17 mouse cellular contexts compared by ENCODE assay signal in the genomic region with DNA sequence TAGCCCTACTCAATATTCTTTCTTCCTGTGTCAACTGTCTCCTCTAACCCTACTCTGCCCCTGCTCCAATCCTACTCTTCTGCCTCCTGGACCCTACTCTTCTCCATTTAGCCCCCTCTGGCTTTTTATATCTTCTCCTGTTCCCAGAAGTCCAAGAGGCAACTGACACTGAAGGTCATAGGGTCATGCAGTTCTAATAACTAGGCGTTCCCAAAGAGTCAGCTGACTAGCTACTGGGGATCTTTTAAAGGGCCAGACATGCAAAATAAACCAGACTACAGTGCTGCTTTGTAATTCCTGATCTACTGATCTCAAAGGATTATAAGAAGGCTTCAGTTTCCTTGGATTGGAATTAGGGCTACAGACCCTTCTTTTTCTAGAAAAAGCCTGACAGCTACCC.
DNase-seq lines count a peak whose midpoint lies in the region; ATAC-seq and TF ChIP-seq lines count a peak whose summit lies in the region.
"Had no signal": no experiment of that assay in that cellular context is flagged by ENCODE, and none has a peak within 500 bp of the region (broad histone marks: within the 10 kb centered on the region; RNA-seq: fewer than 3 reads in every experiment).

No protein-coding gene starts in this region.

- H3K9ac ChIP-seq in heart, embryonic 13.5 days, result no peak overlapping the region
- H3K9ac ChIP-seq in heart, embryonic 11.5 days (ENCODE audit: low read depth, low read length), result no peak overlapping the region
- no peak overlapping the region for H3K9ac ChIP-seq in liver, adult 2 months (ENCODE audit: low read depth, low read length)
- no peak overlapping the region for H3K9ac ChIP-seq in liver, embryonic 11.5 days (ENCODE audit: low read depth, low read length)
- no peak overlapping the region for H3K9ac ChIP-seq in forebrain, postnatal 0 days
- H3K9ac ChIP-seq: forebrain, embryonic 13.5 days; stomach, embryonic 15.5 days had no signal

- ATAC-seq in heart, embryonic 13.5 days (ENCODE audit: extremely low read depth, insufficient number of reproducible peaks, low FRiP score, low TSS enrichment), result no peak
- ATAC-seq in heart, embryonic 11.5 days (replicated peaks; ENCODE audit: insufficient number of reproducible peaks, low FRiP score, low TSS enrichment), result no peak
- 0 out of 2 replicates have a peak, but pooled peaks have one; percentile 18 for ATAC-seq in liver, embryonic 11.5 days (replicated peaks; ENCODE audit: low FRiP score)
- ATAC-seq in forebrain, postnatal 0 days, result no peak
- ATAC-seq: forebrain, embryonic 13.5 days; hindbrain, embryonic 16.5 days; midbrain, embryonic 16.5 days had no signal

- TF ChIP-seq POLR2A in liver, adult 2 months (IDR thresholded peaks at IDR 0.05; ENCODE audit: extremely low read depth, insufficient read depth, low read length), result no peak
- no peak for TF ChIP-seq POLR2A in small intestine, adult 2 months (IDR thresholded peaks at IDR 0.05; ENCODE audit: low read depth, low read length)

- no peaks in the 10 kb centered on the region for H3K36me3 ChIP-seq in heart, embryonic 13.5 days
- no peaks in the 10 kb centered on the region for H3K36me3 ChIP-seq in heart, embryonic 11.5 days (ENCODE audit: control insufficient read depth, insufficient read depth, low read length)
- no peaks in the 10 kb centered on the region for H3K36me3 ChIP-seq in liver, adult 2 months (ENCODE audit: control insufficient read depth, insufficient read depth, low read length)
- H3K36me3 ChIP-seq in liver, embryonic 11.5 days (ENCODE audit: control insufficient read depth, insufficient read depth, low read length), result no peaks in the 10 kb centered on the region
- H3K36me3 ChIP-seq in small intestine, adult 2 months (ENCODE audit: control insufficient read depth, insufficient read depth, low read length), result no peaks in the 10 kb centered on the region
- H3K36me3 ChIP-seq in forebrain, postnatal 0 days (ENCODE audit: insufficient read depth), result no peaks in the 10 kb centered on the region
- H3K36me3 ChIP-seq: embryonic facial prominence, embryonic 10.5 days; stomach, embryonic 15.5 days had no signal

- peak overlapping the region; percentile 79 for H3K27ac ChIP-seq in heart, embryonic 13.5 days (replicated peaks)
- no peak overlapping the region for H3K27ac ChIP-seq in heart, embryonic 11.5 days (ENCODE audit: low read depth, low read length)
- H3K27ac ChIP-seq in liver, adult 2 months (replicated peaks; ENCODE audit: insufficient read depth, low read depth, low read length), result peak overlapping the region; percentile 88
- H3K27ac ChIP-seq in liver, embryonic 11.5 days (ENCODE audit: low read depth, low read length), result no peak overlapping the region; the same call in 1 of the 2 replicates
- peak overlapping the region; percentile 59 for H3K27ac ChIP-seq in small intestine, adult 2 months (ENCODE audit: insufficient read depth, low read depth, low read length)
- no peak overlapping the region for H3K27ac ChIP-seq in forebrain, postnatal 0 days (ENCODE audit: low read depth, low read length)
- H3K27ac ChIP-seq: embryonic facial prominence, embryonic 10.5 days; forebrain, embryonic 13.5 days; layer of hippocampus, adult 2 months; stomach, embryonic 15.5 days had no signal

- DNase-seq in liver, adult 2 months (ENCODE audit: extremely low read depth, low read depth, low spot score), result peak; percentile 81
- DNase-seq in liver, result no peak
- no peak for DNase-seq in liver, embryonic 11.5 days (ENCODE audit: low spot score)
- no peak for DNase-seq in forebrain, postnatal 0 days
- DNase-seq: adrenal gland, postnatal 25 days; cerebellum, adult 2 months; spleen, adult 18-20 months had no signal

- H3K9me3 ChIP-seq in heart, embryonic 13.5 days, result no peaks in the 10 kb centered on the region
- no peaks in the 10 kb centered on the region for H3K9me3 ChIP-seq in heart, embryonic 11.5 days (replicated peaks; ENCODE audit: control insufficient read depth, low read length)
- no peaks in the 10 kb centered on the region for H3K9me3 ChIP-seq in liver, embryonic 11.5 days (ENCODE audit: control insufficient read depth, low read length)
- H3K9me3 ChIP-seq in forebrain, postnatal 0 days (ENCODE audit: low read length), result no peaks in the 10 kb centered on the region
- H3K9me3 ChIP-seq: embryonic facial prominence, embryonic 10.5 days; forebrain, embryonic 13.5 days; stomach, embryonic 15.5 days had no signal

- 9% methylated on average over 1 of the region's 1 CpGs for WGBS in heart, embryonic 13.5 days
- WGBS in heart, embryonic 11.5 days (ENCODE audit: insufficient replicate concordance), result 27% methylated on average over 1 of the region's 1 CpGs
- 8% methylated on average over 1 of the region's 1 CpGs for WGBS in liver, adult 2 months
- WGBS in liver, embryonic 11.5 days, result 38% methylated on average over 1 of the region's 1 CpGs
- WGBS in small intestine, adult 2 months, result 24% methylated on average over 1 of the region's 1 CpGs
- WGBS in forebrain, postnatal 0 days, result 56% methylated on average over 1 of the region's 1 CpGs

- H3K4me2 ChIP-seq in heart, embryonic 13.5 days, result no peak overlapping the region
- no peak overlapping the region for H3K4me2 ChIP-seq in heart, embryonic 11.5 days
- H3K4me2 ChIP-seq in liver, embryonic 11.5 days, result no peak overlapping the region
- H3K4me2 ChIP-seq in forebrain, postnatal 0 days (ENCODE audit: low read depth), result no peak overlapping the region
- H3K4me2 ChIP-seq: forebrain, embryonic 13.5 days; stomach, embryonic 15.5 days had no signal

- H3K79me2 ChIP-seq in liver, adult 2 months (ENCODE audit: control insufficient read depth, insufficient read depth, low read length), result no peaks in the 10 kb centered on the region

- H3K4me3 ChIP-seq in heart, embryonic 13.5 days, result no peak overlapping the region
- no peak overlapping the region for H3K4me3 ChIP-seq in heart, embryonic 11.5 days (ENCODE audit: low read depth, low read length)
- H3K4me3 ChIP-seq in liver, adult 2 months (ENCODE audit: insufficient read depth, low read depth, low read length), result no peak overlapping the region
- no peak overlapping the region for H3K4me3 ChIP-seq in liver, embryonic 11.5 days (ENCODE audit: low read depth, low read length)
- H3K4me3 ChIP-seq in small intestine, adult 2 months (ENCODE audit: low read depth, low read length), result no peak overlapping the region
- H3K4me3 ChIP-seq in forebrain, postnatal 0 days (ENCODE audit: low read depth, low read length), result no peak overlapping the region
- H3K4me3 ChIP-seq: embryonic facial prominence, embryonic 10.5 days; forebrain, embryonic 13.5 days; layer of hippocampus, adult 2 months; megakaryocyte, embryonic 14.5 days; stomach, embryonic 15.5 days had no signal

- H3K27me3 ChIP-seq in heart, embryonic 13.5 days (replicated peaks), result no peaks in the 10 kb centered on the region
- H3K27me3 ChIP-seq in heart, embryonic 11.5 days (ENCODE audit: control insufficient read depth, insufficient read depth, low read length), result no peaks in the 10 kb centered on the region
- no peaks in the 10 kb centered on the region for H3K27me3 ChIP-seq in liver, adult 2 months (ENCODE audit: control insufficient read depth, insufficient read depth, low read length)
- no peaks in the 10 kb centered on the region for H3K27me3 ChIP-seq in liver, embryonic 11.5 days (replicated peaks; ENCODE audit: control insufficient read depth, insufficient read depth, low read length)
- H3K27me3 ChIP-seq in small intestine, adult 2 months (ENCODE audit: control insufficient read depth, insufficient read depth, low read length), result no peaks in the 10 kb centered on the region
- no peaks in the 10 kb centered on the region for H3K27me3 ChIP-seq in forebrain, postnatal 0 days (ENCODE audit: insufficient read depth, low read length)
- H3K27me3 ChIP-seq: forebrain, embryonic 13.5 days; megakaryocyte, embryonic 14.5 days; stomach, embryonic 15.5 days had no signal

- TF ChIP-seq CTCF in liver, adult 2 months (IDR thresholded peaks at IDR 0.05; ENCODE audit: low read depth, low read length), result no peak
- TF ChIP-seq CTCF in small intestine, adult 2 months (IDR thresholded peaks at IDR 0.05; ENCODE audit: extremely low read depth, insufficient read length, insufficient replicate concordance, low read depth, low read length), result no peak
- no peak for TF ChIP-seq CTCF in forebrain, postnatal 0 days (IDR thresholded peaks at IDR 0.05; ENCODE audit: low read depth)

- H3K4me1 ChIP-seq in heart, embryonic 13.5 days, result peaks cover 23% of the 10 kb centered on the region
- H3K4me1 ChIP-seq in heart, embryonic 11.5 days (ENCODE audit: control insufficient read depth, insufficient read depth, low read length), result peaks cover 9% of the 10 kb centered on the region; the same call in 1 of the 2 replicates
- H3K4me1 ChIP-seq in liver, adult 2 months (ENCODE audit: control insufficient read depth, insufficient read depth, low read length), result peaks cover 12% of the 10 kb centered on the region
- H3K4me1 ChIP-seq in liver, embryonic 11.5 days (replicated peaks; ENCODE audit: control insufficient read depth, insufficient read depth, low read length), result peaks cover 12% of the 10 kb centered on the region
- H3K4me1 ChIP-seq in small intestine, adult 2 months (ENCODE audit: control insufficient read depth, insufficient read depth, insufficient read length, low read length), result peaks cover 6% of the 10 kb centered on the region; the same call in 1 of the 2 replicates
- H3K4me1 ChIP-seq in forebrain, postnatal 0 days (ENCODE audit: insufficient read depth), result no peaks in the 10 kb centered on the region
- H3K4me1 ChIP-seq: forebrain, embryonic 13.5 days; megakaryocyte, embryonic 14.5 days; stomach, embryonic 15.5 days had no signal

Comparison
In these comparisons a context has a peak if more than half of its experiments do, and no peak if none do; other contexts are left out.
1. H3K27ac ChIP-seq: peak in heart, embryonic 13.5 days (single experiment), liver, adult 2 months (single experiment) and small intestine, adult 2 months (single experiment); none in heart, embryonic 11.5 days (single experiment), liver, embryonic 11.5 days (single experiment) and forebrain, postnatal 0 days (single experiment).